Mouse (Mus musculus): ENCODE results near the gene Pik3r1. TPM values are rescaled to one million over a fixed set of nuclear protein-coding genes. Genes with fewer than 3 reads are reported as not detected.

Pik3r1 gene
- polyA plus RNA-seq, 1 experiment from 2014 or later = 17.0 TPM

- no peak overlapping the region for H3K27ac ChIP-seq (replicated peaks; ENCODE audit: low read depth, low read length)
- 93% methylated on average over 4 of the region's 4 CpGs for WGBS
- no peaks in the 10 kb centered on the region for H3K36me3 ChIP-seq (replicated peaks; ENCODE audit: control insufficient read depth, insufficient read depth, low read depth, low read length)
- H3K27me3 ChIP-seq (ENCODE audit: control insufficient read depth, insufficient read depth, low read length) = no peaks in the 10 kb centered on the region
- DNase-seq (ENCODE audit: low spot score) (no peak), ATAC-seq (replicated peaks; ENCODE audit: insufficient number of reproducible peaks, low FRiP score, low TSS enrichment, low read depth) (no peak)
- no peaks in the 10 kb centered on the region for H3K9me3 ChIP-seq (replicated peaks; ENCODE audit: control insufficient read depth, low read length)
- no peak overlapping the region for H3K4me2 ChIP-seq (ENCODE audit: low read depth, low read length)
- H3K9ac ChIP-seq (replicated peaks; ENCODE audit: low read length) = no peak overlapping the region
- no peaks in the 10 kb centered on the region for H3K4me1 ChIP-seq (ENCODE audit: control insufficient read depth, insufficient read depth, low read length)
- H3K4me3 ChIP-seq (ENCODE audit: low read depth, low read length) = no peak overlapping the region
Measured at GRCm38 (mm10) chr13:101779011-101779410, 11.0 kb upstream of the Pik3r1 start.

- Histone ChIP-seq H3K9ac (replicated peaks; ENCODE audit: low read length) (no peak overlapping the region), H3K27me3 (ENCODE audit: control insufficient read depth, insufficient read depth, low read length) (no peaks in the 10 kb centered on the region), H3K27ac (replicated peaks; ENCODE audit: low read depth, low read length) (no peak overlapping the region), H3K4me2 (ENCODE audit: low read depth, low read length) (no peak overlapping the region), H3K36me3 (replicated peaks; ENCODE audit: control insufficient read depth, insufficient read depth, low read depth, low read length) (no peaks in the 10 kb centered on the region), H3K9me3 (replicated peaks; ENCODE audit: control insufficient read depth, low read length) (no peaks in the 10 kb centered on the region), H3K4me1 (ENCODE audit: control insufficient read depth, insufficient read depth, low read length) (no peaks in the 10 kb centered on the region), H3K4me3 (ENCODE audit: low read depth, low read length) (no peak overlapping the region)
- WGBS = 85% methylated on average over 3 of the region's 3 CpGs
- DNase-seq (ENCODE audit: low spot score) (no peak), ATAC-seq (replicated peaks; ENCODE audit: insufficient number of reproducible peaks, low FRiP score, low TSS enrichment, low read depth) (no peak)
Measured at GRCm38 (mm10) chr13:101777851-101778250, 9.8 kb upstream of the Pik3r1 start.

- H3K36me3 ChIP-seq (replicated peaks; ENCODE audit: control insufficient read depth, insufficient read depth, low read depth, low read length) = no peaks in the 10 kb centered on the region
- H3K4me1 ChIP-seq (ENCODE audit: control insufficient read depth, insufficient read depth, low read length) = no peaks in the 10 kb centered on the region
- DNase-seq (ENCODE audit: low spot score) (no peak), ATAC-seq (replicated peaks; ENCODE audit: insufficient number of reproducible peaks, low FRiP score, low TSS enrichment, low read depth) (no peak)
- no peaks in the 10 kb centered on the region for H3K9me3 ChIP-seq (replicated peaks; ENCODE audit: control insufficient read depth, low read length)
- no peak overlapping the region for H3K27ac ChIP-seq (replicated peaks; ENCODE audit: low read depth, low read length)
- no peaks in the 10 kb centered on the region for H3K27me3 ChIP-seq (ENCODE audit: control insufficient read depth, insufficient read depth, low read length)
- no peak overlapping the region for H3K4me3 ChIP-seq (ENCODE audit: low read depth, low read length)
- no peak overlapping the region for H3K4me2 ChIP-seq (ENCODE audit: low read depth, low read length)
- H3K9ac ChIP-seq (replicated peaks; ENCODE audit: low read length) = no peak overlapping the region
Measured at GRCm38 (mm10) chr13:101771071-101771470, 3.1 kb upstream of the Pik3r1 start.

GRCm38 (mm10) chr13:101769955-101770354, 1.9 kb upstream of the Pik3r1 start:
- Histone ChIP-seq H3K9ac (replicated peaks; ENCODE audit: low read length) (no peak overlapping the region), H3K4me3 (ENCODE audit: low read depth, low read length) (no peak overlapping the region), H3K36me3 (replicated peaks; ENCODE audit: control insufficient read depth, insufficient read depth, low read depth, low read length) (no peaks in the 10 kb centered on the region), H3K9me3 (replicated peaks; ENCODE audit: control insufficient read depth, low read length) (no peaks in the 10 kb centered on the region), H3K4me2 (ENCODE audit: low read depth, low read length) (no peak overlapping the region), H3K4me1 (ENCODE audit: control insufficient read depth, insufficient read depth, low read length) (no peaks in the 10 kb centered on the region), H3K27me3 (ENCODE audit: control insufficient read depth, insufficient read depth, low read length) (no peaks in the 10 kb centered on the region), H3K27ac (replicated peaks; ENCODE audit: low read depth, low read length) (no peak overlapping the region)
- WGBS = 79% methylated on average over 4 of the region's 4 CpGs
- DNase-seq (ENCODE audit: low spot score) (no peak), ATAC-seq (replicated peaks; ENCODE audit: insufficient number of reproducible peaks, low FRiP score, low TSS enrichment, low read depth) (no peak)

- no peaks in the 10 kb centered on the region for H3K9me3 ChIP-seq (replicated peaks; ENCODE audit: control insufficient read depth, low read length)
- peak overlapping the region; percentile 87 for H3K4me2 ChIP-seq (ENCODE audit: low read depth, low read length)
- H3K36me3 ChIP-seq (replicated peaks; ENCODE audit: control insufficient read depth, insufficient read depth, low read depth, low read length) = no peaks in the 10 kb centered on the region
- ATAC-seq (replicated peaks; ENCODE audit: insufficient number of reproducible peaks, low FRiP score, low TSS enrichment, low read depth) (peak; percentile 15; the same call in 1 of the 2 replicates), DNase-seq (ENCODE audit: low spot score) (no peak)
- H3K9ac ChIP-seq (replicated peaks; ENCODE audit: low read length) = peak overlapping the region; percentile 68
- H3K27me3 ChIP-seq (ENCODE audit: control insufficient read depth, insufficient read depth, low read length) = no peaks in the 10 kb centered on the region
- peak overlapping the region; percentile 69 for H3K4me3 ChIP-seq (ENCODE audit: low read depth, low read length)
- H3K4me1 ChIP-seq (ENCODE audit: control insufficient read depth, insufficient read depth, low read length) = no peaks in the 10 kb centered on the region
- WGBS = under 1% methylated on average over 17 of the region's 17 CpGs
- H3K27ac ChIP-seq (replicated peaks; ENCODE audit: low read depth, low read length) = peak overlapping the region; percentile 89; the same call in 1 of the 2 replicates
Measured at GRCm38 (mm10) chr13:101768630-101768991, 594 bp upstream of the Pik3r1 start.

GRCm38 (mm10) chr13:101767013-101767808, 806 bp downstream of the Pik3r1 start:
- H3K4me1 ChIP-seq (ENCODE audit: control insufficient read depth, insufficient read depth, low read length) = no peaks in the 10 kb centered on the region
- peak overlapping the region; percentile 89 for H3K27ac ChIP-seq (replicated peaks; ENCODE audit: low read depth, low read length)
- DNase-seq (ENCODE audit: low spot score) = peak; percentile 55
- no peaks in the 10 kb centered on the region for H3K36me3 ChIP-seq (replicated peaks; ENCODE audit: control insufficient read depth, insufficient read depth, low read depth, low read length)
- ATAC-seq (replicated peaks; ENCODE audit: insufficient number of reproducible peaks, low FRiP score, low TSS enrichment, low read depth) = peak; percentile 51
- H3K9ac ChIP-seq (replicated peaks; ENCODE audit: low read length) = peak overlapping the region; percentile 71
- no peaks in the 10 kb centered on the region for H3K9me3 ChIP-seq (replicated peaks; ENCODE audit: control insufficient read depth, low read length)
- peak overlapping the region; percentile 69 for H3K4me3 ChIP-seq (ENCODE audit: low read depth, low read length)
- peak overlapping the region; percentile 87 for H3K4me2 ChIP-seq (ENCODE audit: low read depth, low read length)
- no peaks in the 10 kb centered on the region for H3K27me3 ChIP-seq (ENCODE audit: control insufficient read depth, insufficient read depth, low read length)
- WGBS = under 1% methylated on average over 60 of the region's 60 CpGs

GRCm38 (mm10) chr13:101766605-101767012, 1.4 kb downstream of the Pik3r1 start:
- H3K4me2 ChIP-seq (ENCODE audit: low read depth, low read length) = peak overlapping the region; percentile 87
- H3K9ac ChIP-seq (replicated peaks; ENCODE audit: low read length) = peak overlapping the region; percentile 71
- H3K9me3 ChIP-seq (replicated peaks; ENCODE audit: control insufficient read depth, low read length) = no peaks in the 10 kb centered on the region
- H3K27ac ChIP-seq (replicated peaks; ENCODE audit: low read depth, low read length) = no peak overlapping the region
- 0% methylated on average over 5 of the region's 5 CpGs for WGBS
- H3K36me3 ChIP-seq (replicated peaks; ENCODE audit: control insufficient read depth, insufficient read depth, low read depth, low read length) = no peaks in the 10 kb centered on the region
- ATAC-seq (replicated peaks; ENCODE audit: insufficient number of reproducible peaks, low FRiP score, low TSS enrichment, low read depth) (no peak), DNase-seq (ENCODE audit: low spot score) (no peak)
- H3K4me1 ChIP-seq (ENCODE audit: control insufficient read depth, insufficient read depth, low read length) = no peaks in the 10 kb centered on the region
- peak overlapping the region; percentile 69 for H3K4me3 ChIP-seq (ENCODE audit: low read depth, low read length)
- no peaks in the 10 kb centered on the region for H3K27me3 ChIP-seq (ENCODE audit: control insufficient read depth, insufficient read depth, low read length)

- H3K4me3 ChIP-seq (ENCODE audit: low read depth, low read length) = peak overlapping the region; percentile 69
- peak overlapping the region; percentile 27; the same call in 1 of the 2 replicates for H3K9ac ChIP-seq (replicated peaks; ENCODE audit: low read length)
- 39% methylated on average over 3 of the region's 3 CpGs for WGBS
- no peak for ATAC-seq (replicated peaks; ENCODE audit: insufficient number of reproducible peaks, low FRiP score, low TSS enrichment, low read depth)
- no peak overlapping the region for H3K27ac ChIP-seq (replicated peaks; ENCODE audit: low read depth, low read length)
- no peaks in the 10 kb centered on the region for H3K9me3 ChIP-seq (replicated peaks; ENCODE audit: control insufficient read depth, low read length)
- no peaks in the 10 kb centered on the region for H3K27me3 ChIP-seq (ENCODE audit: control insufficient read depth, insufficient read depth, low read length)
- DNase-seq (ENCODE audit: low spot score) = no peak
- H3K4me1 ChIP-seq (ENCODE audit: control insufficient read depth, insufficient read depth, low read length) = no peaks in the 10 kb centered on the region
- H3K36me3 ChIP-seq (replicated peaks; ENCODE audit: control insufficient read depth, insufficient read depth, low read depth, low read length) = no peaks in the 10 kb centered on the region
- H3K4me2 ChIP-seq (ENCODE audit: low read depth, low read length) = peak overlapping the region; percentile 87
Measured at GRCm38 (mm10) chr13:101765976-101766375, 2.0 kb downstream of the Pik3r1 start.

Measured in embryonic facial prominence, embryonic 11.5 days (tissue).